Mouse (Mus musculus) layer of hippocampus, adult 11-12 months (tissue): ENCODE results near the gene Vmn2r5.
"Not testable (repeated sequence)": the region's sequence is repeated elsewhere in the genome, so short reads cannot be mapped to it uniquely, and the experiment has no call there.

Source experiments
- DNase-seq: peaks from one replicate; pipeline ENCODE4 v3.0.0; 2022; ENCODE audit warnings: low spot score

Gene Vmn2r5

DNA sequence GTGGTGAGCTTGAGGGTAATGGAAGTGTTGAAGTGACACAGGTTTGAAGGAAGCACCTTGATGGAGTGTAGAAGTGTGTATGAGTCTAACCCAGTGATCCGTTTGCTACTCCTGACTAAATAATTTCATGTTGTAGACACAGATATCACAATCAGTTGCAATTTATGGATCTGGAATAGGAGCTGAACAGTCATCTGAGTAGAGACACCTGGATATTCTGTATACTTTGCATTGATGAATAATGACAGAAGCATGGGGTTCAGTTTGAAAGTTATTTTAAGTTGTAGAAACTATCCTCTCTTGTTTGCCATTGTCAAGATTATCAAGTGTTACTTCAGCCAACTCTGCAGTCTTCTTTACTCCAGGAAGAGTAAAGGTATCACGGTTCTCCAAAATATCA lies at the start of gene Vmn2r5:
Gene Vmn2r5 (minus strand): TSS at position 101 of the 400 bp plus-strand sequence.
- DNase-seq, result not testable (repeated sequence)

DNA sequence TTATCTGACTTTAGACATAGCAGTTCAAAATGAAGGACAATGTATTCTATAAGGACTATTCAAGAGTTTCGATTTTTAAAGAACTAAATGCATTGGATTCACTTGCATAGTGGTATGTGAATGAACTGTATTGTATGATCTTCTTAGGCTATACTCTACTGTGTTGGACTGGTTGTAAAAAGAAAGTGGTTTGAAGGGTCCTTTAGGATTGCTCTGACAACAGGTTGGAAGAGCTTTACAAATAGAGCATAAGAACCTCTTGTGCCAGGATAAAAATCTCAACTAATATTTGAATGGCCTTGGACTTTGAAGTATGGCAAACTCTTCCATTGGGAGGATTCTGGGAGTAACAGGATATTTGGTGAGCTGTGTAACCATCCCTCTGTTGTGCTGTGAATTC lies 13.9 kb upstream of the Vmn2r5 start:
- DNase-seq, result not testable (repeated sequence)
